Mouse (Mus musculus) gastrocnemius, adult 8-10 months (tissue): Measurements from ENCODE around the gene Slc22a3. TPM values are rescaled to one million over a fixed set of nuclear protein-coding genes. Genes with fewer than 3 reads are reported as not detected.

Experiments
- DNase-seq, 2 experiments: peaks; one replicate each; pipeline ENCODE4 v3.0.0; 2022; ENCODE audit warnings: low spot score in 2 of 2
- total RNA-seq, 4 experiments: library from RNA; stranded (reverse); gene quantifications; 2 replicates each; pipeline ENCODE4 v1.2.4; 2022

Slc22a3 gene
- total RNA-seq, 4 experiments from 2014 or later, result 0.46 to 1.4 (median 0.88) TPM

DNA sequence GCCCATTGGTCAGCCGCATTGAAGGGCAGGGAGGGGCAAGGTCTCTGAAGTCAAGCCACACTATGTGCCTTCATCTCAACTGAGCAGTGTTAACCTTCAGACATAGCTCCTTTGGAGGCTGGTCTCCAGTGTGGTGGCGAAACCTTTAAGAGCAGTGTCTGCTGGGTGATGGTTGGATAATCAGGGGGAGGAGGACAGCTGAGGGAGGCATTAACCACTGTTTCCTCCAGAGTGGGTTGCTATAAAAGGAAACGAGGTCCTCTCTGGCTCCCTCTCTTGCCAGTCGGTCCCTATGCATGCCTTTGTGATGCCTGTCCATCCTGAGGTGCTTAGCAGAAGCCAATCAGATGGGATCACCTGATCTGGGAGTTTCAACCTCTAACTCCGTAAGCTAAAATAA is 38.8 kb downstream of the Slc22a3 start:
- no peak for DNase-seq

DNA sequence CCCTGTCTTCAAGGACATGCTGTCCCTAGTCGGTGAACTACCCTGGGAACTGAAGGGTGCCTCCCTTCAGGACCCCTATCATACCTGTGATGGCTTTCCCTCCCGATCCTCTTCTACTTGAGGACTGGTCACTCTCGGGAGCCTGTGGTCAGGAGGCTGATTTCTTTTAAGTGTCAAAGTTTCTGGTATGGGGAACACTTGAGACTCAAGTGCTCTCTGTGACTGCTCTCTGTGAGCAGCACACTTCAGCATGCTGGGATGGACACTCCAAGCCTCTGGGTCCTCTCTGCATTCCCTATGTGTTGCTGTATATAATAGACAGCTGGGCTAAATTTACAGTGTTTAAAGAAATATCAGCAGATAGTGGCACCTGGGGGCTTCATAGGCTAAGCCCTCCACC is 39.9 kb downstream of the Slc22a3 start:
- DNase-seq, result no peak

DNA sequence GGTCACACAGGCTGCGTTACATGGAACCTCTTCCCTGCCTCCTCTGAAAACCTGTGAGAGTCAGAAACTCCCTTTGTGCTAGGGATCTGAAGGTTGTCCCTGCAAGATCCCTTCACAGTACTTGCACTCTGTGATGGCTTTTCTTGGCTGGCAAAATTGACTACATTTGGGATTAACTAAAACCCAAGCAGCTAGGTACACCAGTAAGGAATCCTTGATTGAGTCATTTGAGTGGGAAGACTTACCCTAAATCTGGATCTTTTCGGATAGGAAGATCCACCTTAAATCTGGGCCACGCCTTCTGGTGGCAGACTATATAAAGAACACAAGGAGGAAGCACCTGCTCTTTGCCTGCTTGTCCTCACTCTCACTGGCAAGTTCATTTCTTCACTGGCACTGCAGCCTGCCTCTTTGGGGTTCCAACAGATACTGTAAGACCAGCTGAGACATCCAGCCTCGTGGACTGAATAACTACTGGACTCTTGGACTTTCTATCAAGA is 41.0 kb downstream of the Slc22a3 start:
- DNase-seq, result no peak

DNA sequence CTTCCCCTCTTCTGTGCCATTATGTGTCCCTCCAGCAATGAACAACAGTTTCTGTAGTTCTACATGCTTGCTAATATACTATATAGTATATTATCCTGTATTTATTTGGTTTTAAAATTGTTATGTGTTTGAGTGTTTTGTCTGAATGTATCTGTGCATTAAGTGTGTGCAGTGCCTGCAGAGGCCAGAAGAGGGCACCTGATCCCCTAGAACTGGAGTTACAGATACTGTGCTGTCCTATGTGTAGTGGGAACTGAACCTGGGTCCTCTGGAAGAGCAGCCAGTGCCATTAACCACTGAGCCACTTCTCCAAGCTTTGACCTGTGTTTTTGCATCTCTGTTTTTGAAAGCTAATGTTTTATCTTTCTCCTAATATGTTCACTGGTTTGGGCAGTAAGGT is 46.3 kb downstream of the Slc22a3 start:
- no peak for DNase-seq

DNA sequence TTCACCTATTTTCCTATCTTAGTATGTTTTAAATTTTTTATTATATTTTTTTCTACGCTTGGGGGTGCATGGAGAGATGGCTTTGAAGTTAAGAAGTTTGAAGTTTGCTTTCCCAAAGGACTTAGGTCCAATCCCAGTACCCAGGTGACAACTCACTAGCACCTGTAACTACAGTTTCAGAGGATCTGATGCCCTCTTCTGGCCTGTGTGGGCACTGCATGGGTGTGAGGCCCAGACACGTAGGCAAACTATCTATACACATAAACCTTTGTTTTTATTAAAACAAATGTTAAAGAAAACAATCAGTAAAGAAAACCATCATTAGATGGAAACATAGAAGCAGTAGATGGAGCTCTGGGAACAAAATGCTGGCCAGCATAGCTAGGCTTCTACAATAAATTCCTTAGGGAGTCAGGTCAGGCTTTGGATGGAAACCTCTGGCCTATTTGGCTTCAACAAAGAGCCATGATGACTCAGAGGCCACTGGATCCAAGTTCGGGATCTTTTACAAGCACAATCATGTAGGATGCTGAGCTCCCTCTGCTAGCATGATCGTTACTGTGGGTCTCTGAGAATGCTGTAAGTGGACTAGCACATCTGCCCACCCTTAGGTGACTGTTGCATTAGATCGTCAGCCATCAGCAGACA is 52.2 kb downstream of the Slc22a3 start:
- DNase-seq, result peak; percentile 12 to 21

DNA sequence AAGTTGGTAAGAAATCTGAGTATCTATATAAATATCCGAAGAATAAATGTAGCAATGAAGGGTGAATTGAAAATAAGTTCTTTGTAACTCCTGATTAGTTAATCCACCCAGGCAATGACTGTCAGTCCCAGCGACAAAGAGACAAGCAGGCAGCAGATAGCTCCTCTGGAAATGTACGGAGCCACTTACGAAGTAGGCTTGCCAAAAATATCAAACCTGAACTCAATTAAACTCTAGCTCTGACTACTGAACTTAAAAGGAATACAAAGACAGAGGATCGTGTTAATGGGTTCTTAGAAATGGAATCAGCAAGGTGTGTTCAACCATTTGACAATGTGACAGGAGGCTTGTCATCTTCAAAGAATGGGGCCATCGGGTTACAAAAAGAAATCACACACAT is 53.8 kb downstream of the Slc22a3 start:
- DNase-seq, result no peak

DNA sequence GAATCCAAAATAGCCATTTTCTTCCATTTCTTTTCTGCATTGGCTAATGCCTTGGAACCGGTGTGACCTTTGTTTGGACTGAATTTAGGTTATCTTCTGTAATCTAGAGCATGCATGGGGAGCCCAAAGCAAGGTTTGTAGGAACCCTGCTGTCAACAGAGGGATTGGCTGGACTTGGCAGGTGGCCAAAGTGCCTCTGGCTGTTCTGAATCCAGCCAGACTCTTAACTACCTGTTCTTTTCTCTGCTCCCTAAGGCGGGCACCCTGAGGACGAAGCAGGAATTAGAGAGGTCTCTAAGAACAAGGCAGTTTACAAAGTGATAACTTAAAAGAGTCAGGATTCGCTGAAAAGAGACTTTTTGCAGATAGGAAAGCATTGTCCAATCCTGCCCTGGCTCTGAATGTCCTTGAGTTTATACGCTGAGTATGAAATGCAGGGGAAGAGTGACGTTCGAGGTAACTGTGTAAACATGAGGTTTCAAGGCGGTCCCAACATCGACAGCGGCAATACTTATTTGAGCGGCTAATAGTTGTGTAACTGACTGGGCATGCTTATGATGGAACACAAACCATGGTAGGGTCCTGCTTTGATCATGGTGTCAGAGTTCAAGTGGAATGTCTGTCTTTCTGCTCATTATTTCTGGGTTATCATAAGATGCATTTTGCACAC is 54.5 kb downstream of the Slc22a3 start:
- no peak for DNase-seq

DNA sequence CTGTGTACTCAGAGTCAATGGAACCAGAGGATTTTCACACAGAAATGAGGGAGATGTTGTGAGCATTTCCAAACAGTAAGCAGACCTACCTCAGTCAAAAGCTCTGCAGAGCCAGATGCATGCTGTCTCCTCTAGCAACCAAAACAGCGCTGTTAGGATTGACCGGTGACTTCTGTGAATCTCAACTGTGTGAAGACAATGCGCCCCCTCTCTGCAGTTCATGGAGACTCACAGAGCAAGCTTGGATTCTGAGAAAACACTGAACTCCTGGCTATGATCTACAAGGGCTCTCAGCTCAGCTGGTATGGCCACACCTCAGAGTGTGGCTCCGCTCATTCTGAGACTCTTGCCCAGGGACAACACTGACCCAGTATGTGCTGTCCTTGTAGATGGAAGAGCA is 56.3 kb downstream of the Slc22a3 start:
- no peak for DNase-seq

DNA sequence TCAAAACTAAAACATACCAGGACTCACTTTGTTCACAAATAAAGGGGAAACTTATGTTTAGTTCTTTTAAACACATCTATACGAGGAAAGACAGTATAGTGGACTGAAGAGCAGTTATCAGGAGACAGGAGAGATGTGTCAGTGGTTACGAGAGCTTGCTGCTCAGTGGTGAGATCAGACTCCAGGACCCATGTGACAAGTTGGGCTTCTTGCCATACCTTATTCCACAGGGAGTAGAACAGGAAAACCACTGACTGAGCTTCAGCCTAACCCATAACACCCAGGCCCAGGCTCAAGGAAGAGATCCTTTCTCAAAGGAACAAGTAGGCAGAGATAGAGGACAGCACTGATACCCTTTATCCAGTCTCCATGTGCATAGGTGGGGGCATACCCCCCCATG is 62.9 kb downstream of the Slc22a3 start:
- no peak for DNase-seq

DNA sequence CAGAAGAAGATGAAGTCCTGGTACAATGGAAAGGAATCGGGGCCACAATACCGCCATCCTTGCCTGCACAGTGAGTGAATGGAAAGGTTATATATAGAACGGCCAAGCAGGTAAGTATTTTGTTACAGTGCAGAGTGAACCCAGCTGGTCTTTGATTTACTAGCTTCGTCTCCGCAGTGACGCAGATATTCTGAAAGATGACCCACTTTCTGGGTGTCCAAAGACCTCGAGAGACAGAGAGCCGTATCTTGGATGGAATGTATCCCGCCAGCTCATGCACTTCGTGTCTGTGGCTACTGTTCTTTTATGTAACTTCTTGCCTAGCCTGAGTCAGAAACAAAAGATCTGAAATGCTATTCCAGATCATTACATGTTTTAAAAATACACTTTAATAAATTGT is 69.7 kb downstream of the Slc22a3 start:
- DNase-seq, result no peak

DNA sequence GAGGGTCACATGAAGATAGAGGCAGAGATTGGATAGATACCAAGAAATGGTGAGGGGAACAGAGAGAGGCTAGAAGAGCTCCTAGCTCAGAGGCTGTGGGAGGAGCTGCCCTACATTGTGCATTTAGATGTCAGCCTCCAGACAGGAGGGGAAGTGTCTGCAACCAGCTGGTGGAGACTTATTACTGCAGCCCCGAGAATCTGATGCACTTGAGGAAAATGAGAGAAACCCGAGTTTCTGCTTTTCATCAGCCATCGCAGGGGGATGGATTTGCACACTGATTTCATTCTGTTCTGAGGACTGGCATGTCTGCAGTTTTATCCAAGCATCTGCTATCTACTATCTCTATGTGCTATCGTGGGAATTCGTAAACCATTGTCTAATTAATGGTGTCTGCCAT is 75.8 kb downstream of the Slc22a3 start:
- no peak for DNase-seq

DNA sequence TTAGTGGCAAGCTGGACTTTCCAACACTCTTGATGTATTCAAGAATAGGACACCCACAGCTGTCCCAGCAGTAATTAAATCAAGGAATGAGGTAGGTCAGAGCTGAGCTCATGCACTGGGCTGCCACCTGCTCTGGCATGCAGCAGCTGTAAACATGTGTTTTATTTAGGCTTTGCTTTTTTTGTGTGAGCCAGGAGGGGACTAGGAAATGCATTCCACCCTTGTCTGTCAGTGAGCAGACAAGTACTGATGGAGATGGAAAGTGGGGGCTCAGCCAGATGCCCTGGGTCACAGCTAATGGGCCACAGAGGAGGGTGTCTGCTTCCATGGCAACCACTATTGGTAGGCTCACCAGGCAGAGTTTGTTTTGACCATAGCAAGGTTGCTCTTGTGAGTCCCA is 79.1 kb downstream of the Slc22a3 start:
- DNase-seq, result no peak

DNA sequence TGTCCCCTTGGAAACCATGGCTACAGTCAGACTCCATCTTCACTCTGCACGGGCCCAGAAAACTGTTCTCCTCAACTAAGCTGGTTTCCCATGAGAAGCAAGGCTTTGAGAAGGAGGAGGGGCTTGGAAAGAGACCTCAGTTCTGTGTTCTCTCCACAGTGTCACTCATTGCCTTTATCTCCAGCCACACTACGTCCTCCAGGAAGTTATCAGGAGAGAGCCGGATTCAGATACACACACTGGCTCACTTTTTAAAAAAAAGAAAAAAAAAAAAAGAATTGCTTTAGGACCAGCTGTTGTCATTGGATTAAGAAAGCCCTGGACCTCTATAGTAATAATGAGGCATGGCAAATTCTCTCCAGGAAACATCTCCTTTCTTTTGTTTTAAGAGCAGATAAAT is 80.3 kb downstream of the Slc22a3 start:
- DNase-seq, result no peak

DNA sequence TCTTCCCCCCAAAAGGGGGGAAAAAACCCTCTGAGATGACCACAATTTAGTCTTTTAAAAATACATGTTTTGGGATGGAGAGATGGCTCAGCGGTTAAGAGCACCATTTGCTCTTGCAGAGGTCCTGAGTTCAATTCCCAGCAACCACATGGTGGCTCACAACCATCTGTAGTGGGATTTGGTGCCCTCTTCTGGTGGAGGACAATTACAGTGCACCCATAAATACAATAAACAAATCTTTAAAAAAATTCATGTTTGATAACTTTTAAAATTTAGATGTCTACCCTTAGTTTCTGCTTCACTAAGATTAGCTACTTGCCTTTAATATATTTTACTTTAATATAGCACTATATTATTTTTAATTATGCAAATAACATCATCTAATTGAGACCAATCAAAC is 85.4 kb downstream of the Slc22a3 start:
- DNase-seq, result no peak

DNA sequence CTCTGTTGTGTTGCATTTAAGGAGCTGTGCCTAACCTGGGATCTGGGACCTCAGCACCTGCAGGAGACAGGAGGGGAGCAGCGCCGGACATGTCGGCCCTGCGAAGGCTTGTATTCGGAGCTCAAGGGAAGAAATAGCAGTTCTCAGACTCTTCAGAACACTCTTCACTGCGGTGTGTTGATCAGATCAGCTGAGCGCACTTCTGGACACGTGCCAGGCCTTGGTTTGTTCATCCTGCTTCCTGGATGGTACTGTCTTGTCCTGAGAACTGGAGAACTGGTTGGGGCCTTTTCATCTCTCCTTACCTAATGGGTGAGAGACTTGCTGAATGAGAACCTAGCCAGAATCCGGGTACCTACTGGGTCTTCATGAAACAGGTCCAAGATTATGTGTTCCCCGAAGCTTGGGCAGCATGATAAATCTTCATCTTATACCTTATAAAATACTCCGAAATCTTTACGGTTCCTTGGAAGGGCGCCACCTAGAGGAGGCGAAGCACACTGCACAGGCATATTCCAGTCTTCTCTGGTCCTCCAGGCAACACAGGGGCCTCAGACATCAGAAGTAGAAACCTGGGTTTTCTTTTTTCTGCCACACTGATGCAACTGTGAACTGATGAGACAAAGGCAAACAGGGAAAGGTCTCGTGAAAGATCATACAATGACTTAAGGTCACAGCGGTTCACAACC is 86.5 kb downstream of the Slc22a3 start:
- DNase-seq, result no peak

DNA sequence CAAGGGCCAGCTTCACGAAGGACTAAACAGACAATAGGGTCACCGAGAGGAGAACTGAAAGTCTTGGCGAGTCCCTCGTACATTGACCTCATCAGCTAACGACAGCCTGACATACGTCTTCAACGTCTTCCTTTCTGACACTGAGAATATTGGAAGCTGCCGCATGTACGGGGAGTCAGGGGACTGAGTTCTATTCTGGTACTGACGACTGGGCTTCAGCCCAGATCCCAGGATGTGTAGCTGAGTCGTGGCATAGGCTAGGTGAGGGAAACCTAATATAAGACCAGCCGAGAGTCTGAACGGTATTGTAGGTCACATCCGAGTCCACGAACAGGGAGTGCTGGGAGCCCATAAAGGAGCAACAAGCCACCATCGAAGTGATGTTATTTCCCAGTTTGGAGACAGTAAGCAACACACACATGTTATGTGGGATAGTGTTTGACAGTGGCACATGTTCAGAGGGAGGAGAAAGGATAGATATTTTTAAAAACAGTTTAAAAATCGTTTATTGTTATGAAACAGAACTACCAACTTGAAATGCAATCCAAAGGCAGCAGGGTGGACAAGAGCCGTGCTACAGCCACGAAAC is 87.9 kb downstream of the Slc22a3 start:
- DNase-seq, result peak; percentile 47 to 61

DNA sequence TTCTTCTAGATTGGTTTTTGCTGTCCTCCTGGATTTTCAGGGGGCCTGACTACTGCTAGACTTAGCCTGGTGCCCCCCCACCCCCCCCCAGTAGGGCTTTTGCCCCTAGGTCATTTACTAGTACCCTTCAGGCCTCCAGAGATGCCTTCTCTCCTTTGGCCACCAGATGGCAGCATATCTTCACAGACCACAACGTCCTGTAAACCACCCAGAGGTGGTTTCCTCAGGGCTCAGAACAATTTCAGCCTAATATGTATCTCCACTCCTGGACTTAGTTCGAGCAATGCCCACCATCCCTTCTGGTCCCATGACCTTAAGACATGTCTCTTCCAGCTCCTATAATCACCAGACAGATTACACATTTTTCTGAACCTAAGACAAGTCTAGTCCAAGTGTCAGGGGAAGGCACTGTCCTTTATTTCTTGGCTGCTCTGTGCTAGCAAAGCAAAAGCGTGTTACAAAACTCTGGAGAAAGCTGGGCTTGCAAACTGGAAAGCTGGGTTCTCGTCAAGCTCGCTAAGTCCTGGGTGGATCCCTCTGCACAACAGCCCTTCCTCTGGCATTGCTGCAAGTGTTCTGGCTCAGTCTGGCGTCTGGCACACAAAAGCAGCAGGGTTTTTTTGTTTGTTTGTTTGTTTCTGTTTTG is 91.1 kb downstream of the Slc22a3 start:
- peak; percentile 62 to 71 for DNase-seq

DNA sequence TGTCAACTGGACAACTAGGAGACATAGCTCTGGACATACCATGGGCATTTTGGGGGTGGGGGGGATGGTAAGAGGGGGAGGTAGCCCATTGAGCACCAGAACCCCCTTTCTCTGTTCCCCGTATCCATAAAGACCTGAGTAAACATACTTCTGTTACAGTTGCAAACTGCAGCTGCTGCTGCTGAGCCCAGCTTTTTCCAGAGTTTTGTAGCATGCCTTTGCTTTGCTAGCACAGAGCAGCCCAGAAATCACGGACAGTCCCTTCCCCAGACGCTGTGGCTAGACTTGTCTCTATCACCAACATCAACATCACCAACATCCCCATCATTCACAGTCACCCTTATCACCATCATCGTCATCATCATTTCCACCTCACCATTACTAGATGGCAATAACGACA is 91.8 kb downstream of the Slc22a3 start:
- DNase-seq, result no peak

DNA sequence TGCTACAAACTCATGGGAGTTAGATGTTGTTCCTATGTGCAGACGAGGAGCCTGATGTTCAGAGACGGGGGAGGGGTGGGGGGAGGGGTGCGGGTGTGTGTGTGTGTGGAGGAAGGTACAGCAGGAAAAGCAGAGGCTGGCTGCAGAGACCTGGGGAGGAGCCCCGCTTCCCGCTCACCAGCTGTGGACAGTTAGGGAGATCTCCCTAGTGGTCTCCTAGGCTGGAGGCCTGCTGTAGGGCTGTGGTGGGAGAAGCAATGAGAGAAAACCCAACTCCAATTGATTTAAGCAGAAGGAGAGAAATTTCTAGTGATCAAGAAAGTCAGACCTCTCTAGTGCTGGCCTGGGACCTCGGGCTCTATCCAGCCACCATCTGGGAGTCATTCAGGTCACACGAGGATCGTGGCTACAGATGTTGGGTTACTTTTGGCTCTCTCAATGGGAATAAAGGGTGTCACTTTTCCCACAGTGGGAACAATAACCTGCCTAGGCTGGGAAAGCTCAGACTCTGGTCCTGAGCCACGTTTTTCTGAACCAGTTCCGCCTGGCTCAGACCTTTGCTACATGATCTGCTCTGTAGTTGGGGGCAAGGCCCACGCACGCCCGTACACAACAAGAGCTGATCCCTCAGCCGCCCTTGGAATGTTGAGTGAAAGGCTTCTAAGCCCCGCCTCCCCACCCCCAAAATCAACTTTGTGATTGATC is 92.3 kb downstream of the Slc22a3 start:
- peak; percentile 48 to 65 for DNase-seq

DNA sequence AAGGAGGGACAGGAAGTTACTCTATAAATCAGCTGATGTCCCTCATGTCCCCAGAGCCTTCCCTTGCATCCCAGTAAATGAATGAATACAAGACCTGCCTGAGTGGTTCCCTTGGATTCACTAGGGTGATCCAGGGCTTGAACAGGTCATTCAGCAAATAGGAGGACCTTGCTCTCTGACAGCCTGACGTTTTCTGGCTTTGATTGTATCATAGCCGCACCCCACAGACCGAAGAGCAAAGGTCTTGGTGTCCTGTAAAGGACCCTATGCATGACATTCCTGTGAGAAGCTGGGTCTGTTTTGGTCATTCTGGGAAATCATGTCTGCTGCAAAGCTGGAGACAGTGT is 94.6 kb downstream of the Slc22a3 start:
- DNase-seq, result no peak

DNA sequence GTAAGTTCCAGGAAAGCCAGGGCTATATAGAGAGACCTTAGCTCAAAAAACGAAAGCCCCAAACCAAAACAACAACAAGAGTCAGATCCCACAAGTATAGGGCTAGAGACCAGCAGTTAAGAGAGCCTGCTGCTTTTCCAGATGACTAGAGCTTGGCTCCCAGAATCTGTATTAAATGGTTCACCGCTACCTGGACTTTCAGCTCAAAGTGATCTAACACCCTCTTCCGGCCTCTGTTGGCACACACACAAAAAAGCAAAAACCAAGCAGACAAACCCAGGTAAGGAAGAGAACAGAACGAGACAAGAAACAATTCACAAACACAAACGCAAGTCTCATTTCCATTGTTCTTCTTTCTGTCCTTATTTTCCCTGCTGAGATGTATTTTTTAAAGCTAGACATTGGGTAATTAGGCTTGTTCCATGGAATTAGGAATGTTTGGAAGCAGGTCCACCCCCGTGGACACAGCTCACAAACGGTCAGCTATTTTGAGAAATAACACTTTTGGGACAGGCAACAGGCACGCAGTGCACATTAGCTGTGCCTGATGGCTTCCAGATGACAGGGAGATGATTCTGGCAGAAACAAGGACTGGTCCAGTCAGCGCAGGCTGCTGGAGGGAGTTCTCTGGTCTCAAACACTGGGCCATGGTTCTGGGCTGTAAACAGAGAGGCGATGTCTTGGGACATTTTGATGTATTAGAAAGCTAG is 95.2 kb downstream of the Slc22a3 start:
- DNase-seq, result peak; percentile 44 to 52
